8 mouse cellular contexts compared by ENCODE assay signal in the genomic region with DNA sequence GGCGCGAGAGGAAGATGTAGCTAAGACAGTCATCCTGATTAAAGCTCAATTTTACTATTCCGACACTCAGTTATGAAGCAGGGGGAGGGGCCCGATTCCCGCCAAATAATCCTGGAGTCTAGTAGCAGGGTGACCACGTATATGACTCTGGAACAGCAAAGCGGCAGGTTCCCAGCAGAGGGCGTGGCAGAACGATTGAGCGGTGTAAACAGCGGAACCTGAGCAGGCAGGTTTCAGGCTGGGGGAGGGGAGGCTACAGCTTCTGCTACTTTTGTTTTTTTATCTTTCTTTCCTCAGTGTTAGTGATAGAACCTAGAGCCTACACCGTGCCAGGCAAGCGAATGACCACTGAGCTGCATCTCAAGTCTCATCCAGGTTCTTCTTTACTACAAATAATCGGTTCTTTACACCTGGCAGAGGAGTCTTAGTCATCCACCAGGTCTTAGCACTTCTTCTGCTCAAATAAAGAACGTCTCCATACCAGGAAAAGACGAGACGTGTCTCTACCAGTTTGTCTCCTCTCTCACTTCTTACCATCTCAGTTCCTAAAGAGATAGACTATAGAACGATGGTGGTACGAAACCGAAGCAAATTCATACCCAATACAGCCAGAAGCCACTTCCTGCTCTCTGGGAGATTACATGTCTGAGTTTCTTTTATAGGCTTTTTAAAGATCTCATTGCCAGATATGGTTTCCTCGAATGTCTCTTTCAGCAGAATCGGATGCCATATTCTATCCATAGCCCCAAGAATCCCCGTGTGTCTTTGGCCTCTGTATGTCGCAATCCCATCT.
DNase-seq lines count a peak whose midpoint lies in the region; ATAC-seq and TF ChIP-seq lines count a peak whose summit lies in the region.
"Had no signal": no experiment of that assay in that cellular context is flagged by ENCODE, and none has a peak within 500 bp of the region (broad histone marks: within the 10 kb centered on the region; RNA-seq: fewer than 3 reads in every experiment).

No protein-coding gene starts in this region.

- WGBS in lung, adult 2 months: 63% methylated on average over 24 of the region's 24 CpGs
- WGBS in heart, adult 2 months: 59% methylated on average over 24 of the region's 24 CpGs

- H3K27me3 ChIP-seq in heart, adult 2 months (ENCODE audit: control insufficient read depth, insufficient read depth, low read length): no peaks in the 10 kb centered on the region

- ATAC-seq in activated CD4-positive, CD25-positive, alpha-beta regulatory T cell, adult 4 months: peak; percentile 90

- H3K4me1 ChIP-seq in lung, adult 2 months (ENCODE audit: control insufficient read depth, insufficient read depth, low read length): no peaks in the 10 kb centered on the region
- H3K4me1 ChIP-seq in heart, adult 2 months (ENCODE audit: control insufficient read depth, insufficient read depth, low read length): no peaks in the 10 kb centered on the region

- H3K36me3 ChIP-seq in heart, adult 2 months (ENCODE audit: control insufficient read depth, insufficient read depth, low read length): no peaks in the 10 kb centered on the region

- no peak for DNase-seq in lung, adult 2 months
- no peak for DNase-seq in lung, postnatal 25 days (ENCODE audit: low spot score)
- DNase-seq in kidney, postnatal 25 days: peak; percentile 63 to 65
- DNase-seq in thymus, postnatal 25 days: peak; percentile 54
- DNase-seq in heart, adult 2 months: no peak
- DNase-seq in testis, postnatal 14 days (ENCODE audit: low spot score): no peak
- DNase-seq: adrenal gland, adult 2 months had no signal

- H3K9ac ChIP-seq in heart, adult 2 months (ENCODE audit: low read depth, low read length): no peak overlapping the region

- no peak for TF ChIP-seq POLR2A in lung, adult 2 months (IDR thresholded peaks at IDR 0.05; ENCODE audit: borderline replicate concordance, extremely low read depth, low read depth, low read length)
- no peak for TF ChIP-seq POLR2A in heart, adult 2 months (IDR thresholded peaks at IDR 0.05; ENCODE audit: insufficient read depth, low read depth, low read length)

- H3K4me3 ChIP-seq in lung, adult 2 months (replicated peaks; ENCODE audit: extremely low read depth, low read depth, low read length): no peak overlapping the region
- no peak overlapping the region for H3K4me3 ChIP-seq in heart, adult 2 months

- no peaks in the 10 kb centered on the region for H3K79me2 ChIP-seq in heart, adult 2 months (replicated peaks; ENCODE audit: control insufficient read depth, insufficient read depth, low read length)

- H3K27ac ChIP-seq in heart, adult 2 months: no peak overlapping the region

- intact Hi-C loops in heart, adult 2 months (cut with DNase I): no loop called here

- no peak for TF ChIP-seq EP300 in heart, adult 2 months (IDR thresholded peaks at IDR 0.05; ENCODE audit: insufficient read depth, low read depth, low read length)

- TF ChIP-seq CTCF in lung, adult 2 months (IDR thresholded peaks at IDR 0.05; ENCODE audit: insufficient read depth, low read length): peak; percentile 34; the same call in 1 of the 2 replicates
- no peak for TF ChIP-seq CTCF in heart, adult 2 months (IDR thresholded peaks at IDR 0.05)

Comparison
In these comparisons a context has a peak if more than half of its experiments do, and no peak if none do; other contexts are left out.
1. DNase-seq: peak in kidney, postnatal 25 days (2 of 2) and thymus, postnatal 25 days (single experiment); none in lung, adult 2 months (single experiment), lung, postnatal 25 days (single experiment), heart, adult 2 months (0 of 2) and testis, postnatal 14 days (single experiment).